Mouse (Mus musculus) hindbrain, embryonic 11.5 days (tissue): ENCODE data around the gene Nav1. TPM values are rescaled to one million over a fixed set of nuclear protein-coding genes. Genes with fewer than 3 reads are reported as not detected.
"Not testable (repeated sequence)": the region's sequence is repeated elsewhere in the genome, so short reads cannot be mapped to it uniquely, and the experiment has no call there.

Source experiments
- ATAC-seq: fragments of 200-750 bp; cut with Nextera tagmentation; 2 replicates; pipeline ENCODE4 v1.8.0; 2017; ENCODE audit warnings: mild to moderate bottlenecking, moderate TSS enrichment, moderate library complexity; ENCODE audit not compliant: low FRiP score
- DNase-seq: peaks from one replicate; pipeline ENCODE4 v3.0.0-alpha.2; 2015; ENCODE audit warnings: low spot score
- H3K27ac ChIP-seq: fragments of 300-500 bp; sonication (generic); 2 replicates; pipeline ENCODE4 v1.5.1; 2014; ENCODE audit warnings: mild to moderate bottlenecking, low read depth, low read length
- H3K27me3 ChIP-seq: fragments of 300-500 bp; sonication (generic); 2 replicates; pipeline ENCODE4 v1.6.1; 2014; ENCODE audit warnings: mild to moderate bottlenecking, low read length, moderate library complexity, mixed read lengths; ENCODE audit not compliant: control insufficient read depth, insufficient read depth
- H3K36me3 ChIP-seq: fragments of 300-500 bp; sonication (generic); 2 replicates; pipeline ENCODE4 v1.6.1; 2014; ENCODE audit warnings: mild to moderate bottlenecking, low read length, moderate library complexity, mixed read lengths; ENCODE audit not compliant: control insufficient read depth, insufficient read depth
- H3K4me1 ChIP-seq: fragments of 300-500 bp; sonication (generic); replicated peaks from 2 replicates; pipeline ENCODE4 v1.6.1; 2014; ENCODE audit warnings: low read length, mixed read lengths; ENCODE audit not compliant: control insufficient read depth, insufficient read depth
- H3K4me2 ChIP-seq: fragments of 300-500 bp; sonication (generic); replicated peaks from 2 replicates; pipeline ENCODE4 v1.6.1; 2014; ENCODE audit warnings: mild to moderate bottlenecking, low read depth, low read length
- H3K4me3 ChIP-seq: fragments of 300-500 bp; sonication (generic); 2 replicates; pipeline ENCODE4 v1.5.1; 2014; ENCODE audit warnings: low read depth, low read length
- H3K9ac ChIP-seq: fragments of 300-500 bp; sonication (generic); 2 replicates; pipeline ENCODE4 v1.6.1; 2014; ENCODE audit warnings: low read depth, low read length
- H3K9me3 ChIP-seq: fragments of 300-500 bp; sonication (generic); 2 replicates; pipeline ENCODE4 v1.6.1; 2016; ENCODE audit warnings: low read length; ENCODE audit not compliant: control insufficient read depth
- WGBS: fragments of 180-500 bp; shearing (Covaris S2); extraction: QIAGEN DNeasy Blood & Tissue Kit; methylation state at CpG from one replicate; pipeline ENCODE4 v1.1.7; 2014; 5-methylcytosine and 5-hydroxymethylcytosine counted together
- polyA plus RNA-seq: library from polyadenylated mRNA; unstranded; fragments of >200 nt; fragmentation: Nextera tagmentation; extraction: Ambion mirVana; gene quantifications from 2 replicates; pipeline ENCODE4 v1.2.1, GENCODE M21; 2014

The Nav1 gene
- polyA plus RNA-seq, 1 experiment from 2014 or later = 21.0 TPM

GRCm38 (mm10) chr1:135492406-135492805 lies 114.7 kb downstream of the Nav1 start:
- H3K27ac ChIP-seq = no peak overlapping the region
- 76% methylated on average over 10 of the region's 10 CpGs for WGBS
- no peaks in the 10 kb centered on the region for H3K9me3 ChIP-seq
- no peak for ATAC-seq
- H3K4me1 ChIP-seq = 0 out of 2 replicates have a peak, but pooled peaks cover 5% of the 10 kb centered on the region
- DNase-seq = no peak
- no peak overlapping the region for H3K4me3 ChIP-seq
- H3K36me3 ChIP-seq = no peaks in the 10 kb centered on the region
- no peak overlapping the region for H3K9ac ChIP-seq
- H3K27me3 ChIP-seq = no peaks in the 10 kb centered on the region
- H3K4me2 ChIP-seq = no peak overlapping the region

GRCm38 (mm10) chr1:135490931-135491666 lies 116.0 kb downstream of the Nav1 start:
- Histone ChIP-seq H3K9me3 (no peaks in the 10 kb centered on the region), H3K4me3 (no peak overlapping the region), H3K9ac (no peak overlapping the region), H3K4me2 (no peak overlapping the region), H3K27me3 (no peaks in the 10 kb centered on the region), H3K4me1 (0 out of 2 replicates have a peak, but pooled peaks cover 5% of the 10 kb centered on the region), H3K36me3 (no peaks in the 10 kb centered on the region), H3K27ac (no peak overlapping the region)
- ATAC-seq (no peak), DNase-seq (no peak)
- WGBS = 70% methylated on average over 10 of the region's 10 CpGs

GRCm38 (mm10) chr1:135488879-135489278 lies 118.2 kb downstream of the Nav1 start:
- Histone ChIP-seq H3K36me3 (no peaks in the 10 kb centered on the region), H3K4me2 (no peak overlapping the region), H3K4me1 (0 out of 2 replicates have a peak, but pooled peaks cover 5% of the 10 kb centered on the region), H3K9me3 (no peaks in the 10 kb centered on the region), H3K27me3 (no peaks in the 10 kb centered on the region), H3K9ac (no peak overlapping the region), H3K4me3 (no peak overlapping the region), H3K27ac (no peak overlapping the region)
- no peak for ATAC-seq
- DNase-seq = no peak
- 54% methylated on average over 9 of the region's 9 CpGs for WGBS

GRCm38 (mm10) chr1:135485179-135485578 lies 121.9 kb downstream of the Nav1 start:
- Histone ChIP-seq H3K9me3 (no peaks in the 10 kb centered on the region), H3K27ac (no peak overlapping the region), H3K27me3 (no peaks in the 10 kb centered on the region), H3K36me3 (no peaks in the 10 kb centered on the region), H3K4me2 (no peak overlapping the region), H3K4me3 (no peak overlapping the region), H3K4me1 (0 out of 2 replicates have a peak, but pooled peaks cover 2% of the 10 kb centered on the region), H3K9ac (no peak overlapping the region)
- 78% methylated on average over 7 of the region's 7 CpGs for WGBS
- no peak for ATAC-seq
- no peak for DNase-seq

GRCm38 (mm10) chr1:135484503-135485051 lies 122.5 kb downstream of the Nav1 start:
- H3K27ac ChIP-seq, ATAC-seq: not testable (repeated sequence)

GRCm38 (mm10) chr1:135483971-135484370 lies 123.1 kb downstream of the Nav1 start:
- Histone ChIP-seq H3K9ac (no peak overlapping the region), H3K4me1 (0 out of 2 replicates have a peak, but pooled peaks cover 2% of the 10 kb centered on the region), H3K4me2 (no peak overlapping the region), H3K27ac (no peak overlapping the region), H3K36me3 (no peaks in the 10 kb centered on the region), H3K4me3 (no peak overlapping the region), H3K9me3 (no peaks in the 10 kb centered on the region), H3K27me3 (no peaks in the 10 kb centered on the region)
- ATAC-seq (no peak), DNase-seq (no peak)
- WGBS = 94% methylated on average over 6 of the region's 6 CpGs

More at GRCm38 (mm10) chr1:135484503-135485051, 122.5 kb downstream of the Nav1 start:
- WGBS = 63% methylated on average over 8 of the region's 9 CpGs
- H3K36me3 ChIP-seq, DNase-seq, H3K9me3 ChIP-seq, H3K4me3 ChIP-seq, H3K4me2 ChIP-seq, H3K27me3 ChIP-seq, H3K9ac ChIP-seq, H3K4me1 ChIP-seq: not testable (repeated sequence)

GRCm38 (mm10) chr1:135482666-135483065 lies 124.4 kb downstream of the Nav1 start:
- Histone ChIP-seq H3K27ac (no peak overlapping the region), H3K27me3 (no peaks in the 10 kb centered on the region), H3K9me3 (no peaks in the 10 kb centered on the region), H3K4me3 (no peak overlapping the region), H3K9ac (no peak overlapping the region), H3K4me1 (no peaks in the 10 kb centered on the region), H3K36me3 (no peaks in the 10 kb centered on the region), H3K4me2 (no peak overlapping the region)
- 79% methylated on average over 1 of the region's 1 CpGs for WGBS
- DNase-seq (no peak), ATAC-seq (no peak)

- Histone ChIP-seq H3K4me3 (no peak overlapping the region), H3K9ac (no peak overlapping the region), H3K27me3 (no peaks in the 10 kb centered on the region), H3K27ac (no peak overlapping the region), H3K9me3 (no peaks in the 10 kb centered on the region), H3K36me3 (no peaks in the 10 kb centered on the region), H3K4me2 (no peak overlapping the region), H3K4me1 (no peaks in the 10 kb centered on the region)
- DNase-seq (no peak), ATAC-seq (no peak)
- 89% methylated on average over 9 of the region's 9 CpGs for WGBS
Measured at GRCm38 (mm10) chr1:135481656-135482055, 125.4 kb downstream of the Nav1 start.

GRCm38 (mm10) chr1:135480815-135481214 lies 126.3 kb downstream of the Nav1 start:
- no peaks in the 10 kb centered on the region for H3K36me3 ChIP-seq
- H3K9ac ChIP-seq = no peak overlapping the region
- DNase-seq = no peak
- ATAC-seq = no peak
- 81% methylated on average over 3 of the region's 3 CpGs for WGBS
- no peaks in the 10 kb centered on the region for H3K27me3 ChIP-seq
- H3K9me3 ChIP-seq = no peaks in the 10 kb centered on the region
- no peaks in the 10 kb centered on the region for H3K4me1 ChIP-seq
- H3K4me2 ChIP-seq = no peak overlapping the region
- H3K4me3 ChIP-seq = no peak overlapping the region
- no peak overlapping the region for H3K27ac ChIP-seq
